Mouse (Mus musculus): ENCODE data around the gene Ppp1r12b. TPM values are rescaled to one million over a fixed set of nuclear protein-coding genes. Genes with fewer than 3 reads are reported as not detected.

The Ppp1r12b gene
- polyA plus RNA-seq, 1 experiment, result 4.4 TPM

- no peaks in the 10 kb centered on the region for H3K79me2 ChIP-seq (ENCODE audit: control insufficient read depth, insufficient read depth)
- H3K36me3 ChIP-seq (ENCODE audit: control insufficient read depth, insufficient read depth), result no peaks in the 10 kb centered on the region
- H3K27me3 ChIP-seq (ENCODE audit: control insufficient read depth, insufficient read depth, insufficient read length), result no peaks in the 10 kb centered on the region
- no peak overlapping the region for H3ac ChIP-seq (ENCODE audit: control insufficient read depth, insufficient read length)
- H3K4me3 ChIP-seq, result no peak overlapping the region
- no peak overlapping the region for H3K4me2 ChIP-seq (ENCODE audit: low read depth)
- no peak for TF ChIP-seq POLR2AphosphoS2 (IDR thresholded peaks at IDR 0.05; ENCODE audit: insufficient read length, low read depth)
- TF ChIP-seq MYOG (IDR thresholded peaks at IDR 0.05; ENCODE audit: control insufficient read depth in 1 of 3, insufficient read depth in 1 of 3, insufficient read length in 2 of 3, low read depth in 2 of 3), result no peak
- TF ChIP-seq POLR2A (IDR thresholded peaks at IDR 0.05; ENCODE audit: insufficient read length, low read depth), result no peak
- TF ChIP-seq TCF3 (IDR thresholded peaks at IDR 0.05; ENCODE audit: insufficient read length, low read depth), result no peak
- no peak for TF ChIP-seq MAX (IDR thresholded peaks at IDR 0.05; ENCODE audit: low read depth)
- no peak for TF ChIP-seq REST (IDR thresholded peaks at IDR 0.05; ENCODE audit: insufficient read depth, insufficient read length)
- no peak for TF ChIP-seq E2F4 (IDR thresholded peaks at IDR 0.05; ENCODE audit: insufficient read depth)
- no peak for TF ChIP-seq TCF12 (IDR thresholded peaks at IDR 0.05; ENCODE audit: insufficient read depth, poor library complexity, severe bottlenecking)
- TF ChIP-seq SRF (IDR thresholded peaks at IDR 0.05; ENCODE audit: control insufficient read depth, insufficient read length, low read depth), result no peak
- TF ChIP-seq USF1 (IDR thresholded peaks at IDR 0.05; ENCODE audit: low read depth), result no peak
- no peak for TF ChIP-seq CEBPB (IDR thresholded peaks at IDR 0.05; ENCODE audit: insufficient read depth, poor library complexity, severe bottlenecking)
- TF ChIP-seq MYOD1 (IDR thresholded peaks at IDR 0.05; ENCODE audit: control insufficient read depth in 1 of 3, insufficient read length in 2 of 3, low read depth in 2 of 3), result no peak
These were observed 40.7 kb upstream of the Ppp1r12b start for GRCm38 (mm10) chr1:134996471-134996870.

- Histone ChIP-seq H3K4me2 (ENCODE audit: low read depth) (no peak overlapping the region), H3K27me3 (ENCODE audit: control insufficient read depth, insufficient read depth, insufficient read length) (no peaks in the 10 kb centered on the region), H3ac (ENCODE audit: control insufficient read depth, insufficient read length) (no peak overlapping the region), H3K4me3 (no peak overlapping the region), H3K36me3 (ENCODE audit: control insufficient read depth, insufficient read depth) (no peaks in the 10 kb centered on the region), H3K79me2 (ENCODE audit: control insufficient read depth, insufficient read depth) (no peaks in the 10 kb centered on the region)
- TF ChIP-seq MAX (IDR thresholded peaks at IDR 0.05; ENCODE audit: low read depth) (no peak), SRF (IDR thresholded peaks at IDR 0.05; ENCODE audit: control insufficient read depth, insufficient read length, low read depth) (no peak), POLR2AphosphoS2 (IDR thresholded peaks at IDR 0.05; ENCODE audit: insufficient read length, low read depth) (no peak), TCF3 (IDR thresholded peaks at IDR 0.05; ENCODE audit: insufficient read length, low read depth) (no peak), CEBPB (IDR thresholded peaks at IDR 0.05; ENCODE audit: insufficient read depth, poor library complexity, severe bottlenecking) (no peak), E2F4 (IDR thresholded peaks at IDR 0.05; ENCODE audit: insufficient read depth) (no peak), MYOG (IDR thresholded peaks at IDR 0.05; ENCODE audit: control insufficient read depth in 1 of 3, insufficient read depth in 1 of 3, insufficient read length in 2 of 3, low read depth in 2 of 3) (no peak)
These were observed 40.2 kb upstream of the Ppp1r12b start for GRCm38 (mm10) chr1:134995954-134996353.

DNA sequence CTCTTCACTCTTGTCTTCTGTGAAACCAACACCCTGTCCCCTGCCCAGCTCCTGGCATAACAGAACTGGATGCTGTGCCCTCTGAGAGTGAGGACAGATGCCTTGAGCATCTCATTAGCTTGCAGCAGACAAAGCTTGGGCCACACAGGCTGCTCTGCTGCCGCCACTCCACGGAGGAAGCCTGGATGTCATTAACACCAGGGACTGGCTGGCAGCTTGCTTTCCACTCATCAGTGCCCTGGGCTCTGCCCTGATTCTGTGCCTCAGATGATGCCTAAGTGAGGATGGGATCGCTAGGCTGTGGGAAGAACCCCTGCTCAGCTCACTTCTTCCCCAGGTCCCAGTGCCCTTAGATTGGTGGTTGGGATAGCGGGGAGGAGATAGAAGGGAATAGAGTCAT lies 39.7 kb upstream of the Ppp1r12b start:
- Histone ChIP-seq H3K79me2 (ENCODE audit: control insufficient read depth, insufficient read depth) (no peaks in the 10 kb centered on the region), H3K36me3 (ENCODE audit: control insufficient read depth, insufficient read depth) (no peaks in the 10 kb centered on the region), H3K4me3 (no peak overlapping the region), H3K4me2 (ENCODE audit: low read depth) (no peak overlapping the region), H3K27me3 (ENCODE audit: control insufficient read depth, insufficient read depth, insufficient read length) (no peaks in the 10 kb centered on the region), H3ac (ENCODE audit: control insufficient read depth, insufficient read length) (no peak overlapping the region)
- TF ChIP-seq TCF3 (IDR thresholded peaks at IDR 0.05; ENCODE audit: insufficient read length, low read depth), result no peak
- no peak for TF ChIP-seq USF1 (IDR thresholded peaks at IDR 0.05; ENCODE audit: low read depth)
- TF ChIP-seq MYOD1 (IDR thresholded peaks at IDR 0.05; ENCODE audit: control insufficient read depth in 1 of 3, insufficient read length in 2 of 3, low read depth in 2 of 3), result no peak
- TF ChIP-seq TCF12 (IDR thresholded peaks at IDR 0.05; ENCODE audit: insufficient read depth, poor library complexity, severe bottlenecking), result no peak

DNA sequence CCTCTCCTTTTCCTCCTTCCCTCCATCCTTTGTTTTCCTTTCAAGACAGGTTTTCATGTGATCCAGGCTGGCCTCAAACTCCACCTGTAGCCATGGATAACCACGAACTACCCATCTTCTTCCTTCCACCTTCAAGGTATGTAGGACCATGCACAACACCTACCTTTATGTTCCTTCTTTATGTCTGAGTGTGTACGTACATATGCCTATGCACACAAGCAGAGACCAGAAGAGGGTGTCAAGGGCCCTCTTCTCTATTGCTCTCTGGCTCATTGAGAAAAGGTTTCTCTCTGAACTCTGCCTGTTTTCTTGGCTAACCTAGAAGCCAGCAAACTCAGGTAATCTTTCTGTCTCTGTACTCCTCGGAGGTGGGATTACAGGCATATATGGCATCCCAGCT lies 39.0 kb upstream of the Ppp1r12b start:
- Histone ChIP-seq H3K36me3 (ENCODE audit: control insufficient read depth, insufficient read depth) (no peaks in the 10 kb centered on the region), H3ac (ENCODE audit: control insufficient read depth, insufficient read length) (no peak overlapping the region), H3K79me2 (ENCODE audit: control insufficient read depth, insufficient read depth) (no peaks in the 10 kb centered on the region), H3K27me3 (ENCODE audit: control insufficient read depth, insufficient read depth, insufficient read length) (no peaks in the 10 kb centered on the region), H3K4me3 (no peak overlapping the region), H3K4me2 (ENCODE audit: low read depth) (no peak overlapping the region)
- TF ChIP-seq SRF (IDR thresholded peaks at IDR 0.05; ENCODE audit: control insufficient read depth, insufficient read length, low read depth) (no peak), REST (IDR thresholded peaks at IDR 0.05; ENCODE audit: insufficient read depth, insufficient read length) (no peak), MAX (IDR thresholded peaks at IDR 0.05; ENCODE audit: low read depth) (no peak), TCF3 (IDR thresholded peaks at IDR 0.05; ENCODE audit: insufficient read length, low read depth) (no peak), TCF12 (IDR thresholded peaks at IDR 0.05; ENCODE audit: insufficient read depth, poor library complexity, severe bottlenecking) (no peak), POLR2AphosphoS2 (IDR thresholded peaks at IDR 0.05; ENCODE audit: insufficient read length, low read depth) (no peak), MYOD1 (IDR thresholded peaks at IDR 0.05; ENCODE audit: control insufficient read depth in 1 of 3, insufficient read length in 2 of 3, low read depth in 2 of 3) (no peak), MYOG (IDR thresholded peaks at IDR 0.05; ENCODE audit: control insufficient read depth in 1 of 3, insufficient read depth in 1 of 3, insufficient read length in 2 of 3, low read depth in 2 of 3) (no peak), CEBPB (IDR thresholded peaks at IDR 0.05; ENCODE audit: insufficient read depth, poor library complexity, severe bottlenecking) (no peak), E2F4 (IDR thresholded peaks at IDR 0.05; ENCODE audit: insufficient read depth) (no peak), POLR2A (IDR thresholded peaks at IDR 0.05; ENCODE audit: insufficient read length, low read depth) (no peak), USF1 (IDR thresholded peaks at IDR 0.05; ENCODE audit: low read depth) (no peak)

- Histone ChIP-seq H3K79me2 (ENCODE audit: control insufficient read depth, insufficient read depth) (no peaks in the 10 kb centered on the region), H3K4me2 (ENCODE audit: low read depth) (no peak overlapping the region), H3K36me3 (ENCODE audit: control insufficient read depth, insufficient read depth) (no peaks in the 10 kb centered on the region), H3ac (ENCODE audit: control insufficient read depth, insufficient read length) (no peak overlapping the region), H3K4me3 (no peak overlapping the region), H3K27me3 (ENCODE audit: control insufficient read depth, insufficient read depth, insufficient read length) (no peaks in the 10 kb centered on the region)
- TF ChIP-seq E2F4 (IDR thresholded peaks at IDR 0.05; ENCODE audit: insufficient read depth) (no peak), REST (IDR thresholded peaks at IDR 0.05; ENCODE audit: insufficient read depth, insufficient read length) (no peak), MAX (IDR thresholded peaks at IDR 0.05; ENCODE audit: low read depth) (no peak), TCF3 (IDR thresholded peaks at IDR 0.05; ENCODE audit: insufficient read length, low read depth) (no peak), USF1 (IDR thresholded peaks at IDR 0.05; ENCODE audit: low read depth) (no peak), MYOD1 (IDR thresholded peaks at IDR 0.05; ENCODE audit: control insufficient read depth in 1 of 3, insufficient read length in 2 of 3, low read depth in 2 of 3) (no peak), CEBPB (IDR thresholded peaks at IDR 0.05; ENCODE audit: insufficient read depth, poor library complexity, severe bottlenecking) (no peak), MYOG (IDR thresholded peaks at IDR 0.05; ENCODE audit: control insufficient read depth in 1 of 3, insufficient read depth in 1 of 3, insufficient read length in 2 of 3, low read depth in 2 of 3) (no peak), POLR2A (IDR thresholded peaks at IDR 0.05; ENCODE audit: insufficient read length, low read depth) (no peak), SRF (IDR thresholded peaks at IDR 0.05; ENCODE audit: control insufficient read depth, insufficient read length, low read depth) (no peak), POLR2AphosphoS2 (IDR thresholded peaks at IDR 0.05; ENCODE audit: insufficient read length, low read depth) (no peak), TCF12 (IDR thresholded peaks at IDR 0.05; ENCODE audit: insufficient read depth, poor library complexity, severe bottlenecking) (no peak)
These were observed 36.4 kb upstream of the Ppp1r12b start for GRCm38 (mm10) chr1:134992046-134992645.
